Mouse (Mus musculus) left cerebral cortex, postnatal 10 days (tissue): Measurements from ENCODE around the gene Gm7579. TPM values are rescaled to one million over a fixed set of nuclear protein-coding genes. Genes with fewer than 3 reads are reported as not detected.
"Not testable (repeated sequence)": the region's sequence is repeated elsewhere in the genome, so short reads cannot be mapped to it uniquely, and the experiment has no call there.

Source experiments
- DNase-seq, 2 experiments: peaks; one replicate each; pipeline ENCODE4 v3.0.0; 2021 to 2022; ENCODE audit warnings: low spot score in 2 of 2, mixed read lengths in 1 of 2; ENCODE audit errors: extremely low spot score in 1 of 2
- intact Hi-C: fragments of 180-260 bp; cut with DNase I; formaldehyde crosslinking; loops from one replicate; pipeline ENCODE4 v1.15.1; 2025
- total RNA-seq, 2 experiments: library from RNA; stranded (reverse); gene quantifications; 2 replicates each; pipeline ENCODE4 v1.2.3; 2021

Gene Gm7579
- not detected for total RNA-seq

DNA sequence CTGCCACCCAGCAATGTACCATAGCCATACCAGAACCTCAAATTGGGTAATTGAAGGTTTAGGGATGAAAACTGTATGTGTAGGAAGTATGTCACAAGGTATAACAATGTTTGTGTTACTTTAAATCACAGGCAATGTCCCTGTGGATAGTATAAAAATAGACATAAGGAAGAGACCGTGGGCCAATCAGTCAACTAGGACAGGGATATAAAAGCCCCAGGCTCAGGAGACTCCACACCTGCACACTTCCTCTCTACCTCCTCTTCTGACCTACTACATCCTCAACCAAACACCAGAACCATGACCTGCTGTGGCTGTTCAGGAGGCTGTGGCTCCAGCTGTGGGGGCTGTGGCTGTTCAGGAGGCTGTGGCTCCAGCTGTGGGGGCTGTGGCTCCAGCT lies at the start of gene Gm7579:
Gene Gm7579 (plus strand): TSS at position 301 of the 400 bp plus-strand sequence.
- intact Hi-C loops = no loop called here
- DNase-seq = no peak

DNA sequence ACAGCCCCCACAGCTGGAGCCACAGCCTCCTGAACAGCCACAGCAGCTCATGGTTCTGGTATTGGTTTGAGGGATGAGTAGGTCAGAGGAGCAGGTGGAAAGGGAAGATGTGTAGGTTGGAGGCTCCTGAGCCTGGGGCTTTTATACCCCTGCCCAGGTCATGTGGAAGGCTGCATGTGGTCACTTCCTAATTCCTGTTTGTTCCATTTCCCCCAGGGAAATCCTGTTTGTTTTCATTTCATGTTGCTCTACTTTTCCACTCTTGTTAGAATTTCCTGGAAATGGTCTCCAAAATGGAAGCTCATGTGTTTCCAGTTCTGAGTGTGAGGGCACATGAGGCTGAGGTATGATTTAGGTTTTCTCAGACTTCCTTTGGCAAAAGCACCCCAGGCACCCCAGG lies 46.0 kb upstream of the Gm7579 start, which contains the start of gene Gm4553:
Gene Gm4553 (minus strand): TSS at position 101 of the 400 bp plus-strand sequence.
- DNase-seq, intact Hi-C loops: not testable (repeated sequence)

DNA sequence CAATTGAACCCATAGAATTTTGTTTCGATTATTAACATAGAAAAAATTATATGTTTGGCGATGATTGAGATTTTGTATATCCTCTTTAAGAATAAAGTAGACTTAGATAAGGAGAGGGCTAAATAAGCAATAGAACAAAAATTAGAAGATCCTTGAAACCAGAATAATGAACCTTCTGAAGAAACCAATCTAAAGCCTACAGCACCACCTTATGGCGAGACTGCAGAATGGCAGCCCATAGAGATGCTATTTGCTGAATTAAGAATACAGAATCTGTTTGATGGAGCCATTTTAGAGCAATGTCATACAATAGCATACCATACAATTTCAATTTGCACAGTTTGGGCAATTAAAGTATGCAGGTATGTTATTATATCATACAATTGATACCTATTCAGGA lies 41.8 kb upstream of the Gm7579 start:
- DNase-seq = no peak
- intact Hi-C loops = no loop called here

DNA sequence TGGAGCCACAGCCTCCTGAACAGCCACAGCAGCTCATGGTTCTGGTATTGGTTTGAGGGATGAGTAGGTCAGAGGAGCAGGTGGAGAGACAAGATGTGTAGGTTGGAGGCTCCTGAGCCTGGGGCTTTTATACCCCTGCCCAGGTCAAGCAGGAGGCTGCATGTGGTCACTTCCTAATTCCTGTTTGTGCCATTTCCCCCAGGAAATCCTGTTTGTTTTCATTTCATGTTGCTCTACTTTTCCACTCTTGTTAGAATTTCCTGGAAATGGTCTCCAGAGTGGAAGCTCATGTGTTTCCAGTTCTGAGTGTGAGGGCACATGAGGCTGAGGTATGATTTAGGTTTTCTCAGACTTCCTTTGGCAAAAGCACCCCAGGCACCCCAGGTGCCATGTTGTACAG lies 35.8 kb upstream of the Gm7579 start, which contains the start of gene Krtap5-2:
Gene Krtap5-2 (minus strand): TSS at position 101 of the 400 bp plus-strand sequence.
- DNase-seq, intact Hi-C loops: not testable (repeated sequence)

DNA sequence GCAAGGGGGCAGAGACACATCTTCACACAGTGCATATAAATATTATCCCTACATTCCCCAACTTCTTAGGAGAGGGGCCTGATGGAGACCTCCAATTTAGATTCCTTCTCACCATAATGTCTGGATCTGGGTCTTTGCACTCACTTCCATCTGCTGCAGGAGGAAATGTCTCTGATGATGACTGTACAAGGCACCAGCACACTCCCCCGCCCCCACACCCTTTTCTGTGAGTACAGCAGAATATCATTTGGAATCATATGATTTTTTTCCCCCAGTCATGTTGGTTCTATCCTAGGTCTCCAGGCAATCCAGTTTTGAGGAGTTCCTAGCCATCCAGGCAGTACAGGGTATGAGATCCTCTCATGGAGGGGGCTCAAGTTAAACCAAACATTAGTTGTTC lies 33.0 kb upstream of the Gm7579 start:
- intact Hi-C loops = no loop called here
- no peak for DNase-seq

DNA sequence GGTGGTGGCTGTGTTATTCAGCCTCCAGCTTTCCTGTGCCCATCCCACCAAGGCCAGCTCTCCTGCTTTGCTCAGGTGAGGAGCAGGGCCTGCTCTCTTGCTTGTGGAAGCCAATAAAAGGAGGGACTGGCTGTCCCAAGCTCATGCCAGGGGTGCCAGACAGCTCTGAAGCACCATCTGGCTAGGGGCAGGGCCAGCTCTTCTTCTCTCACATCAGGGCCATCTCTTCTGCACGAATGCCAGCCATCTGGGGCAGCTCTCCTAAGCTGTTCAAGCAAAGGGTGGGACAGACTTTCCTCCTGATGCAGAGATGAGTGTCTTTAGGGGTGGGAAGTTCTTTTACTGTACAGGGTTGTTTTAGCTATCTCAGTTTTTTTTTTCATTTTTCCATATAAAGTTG lies 30.6 kb upstream of the Gm7579 start:
- no peak for DNase-seq
- intact Hi-C loops = no loop called here

DNA sequence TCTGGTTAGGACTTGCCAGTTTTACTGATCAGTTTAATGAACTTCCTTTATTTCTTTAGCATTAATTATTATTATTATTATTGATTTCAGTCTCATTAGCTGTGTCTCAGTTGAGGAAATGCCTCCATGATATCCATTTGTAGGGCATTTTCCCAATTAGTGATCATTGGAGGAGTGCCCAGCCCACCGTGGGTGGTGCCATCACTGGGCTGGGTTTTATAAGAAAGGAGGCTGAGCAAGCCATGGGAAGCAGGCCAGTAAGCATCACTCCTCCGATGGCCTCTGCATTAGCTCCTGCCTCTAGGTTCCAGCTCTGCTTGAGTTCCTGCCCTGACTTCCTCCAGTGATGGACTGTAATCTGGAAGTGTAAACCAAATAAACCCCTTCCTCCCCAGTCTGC lies 23.5 kb upstream of the Gm7579 start:
- intact Hi-C loops = no loop called here
- no peak for DNase-seq

DNA sequence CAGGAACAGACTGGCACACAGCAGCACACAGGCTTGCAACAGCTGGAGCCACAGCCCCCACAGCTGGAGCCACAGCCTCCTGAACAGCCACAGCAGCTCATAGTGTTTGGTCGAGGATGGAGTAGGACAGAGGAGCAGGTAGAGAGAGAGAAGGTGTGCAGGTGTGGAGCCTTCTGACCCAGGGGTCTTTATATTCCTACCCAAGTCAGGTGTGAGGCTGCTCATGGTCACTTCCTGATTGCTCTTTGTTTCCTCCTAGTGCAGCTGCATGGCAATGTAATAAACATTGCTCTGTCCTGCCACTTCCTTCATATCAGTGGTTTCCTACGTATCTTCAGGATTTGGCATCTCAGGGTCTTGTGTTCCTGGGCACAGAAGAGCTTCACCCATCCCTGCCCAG lies 21.4 kb upstream of the Gm7579 start, which contains the start of gene Gm10153:
Gene Gm10153 (minus strand): TSS at position 101 of the 400 bp plus-strand sequence.
- DNase-seq = no peak
- intact Hi-C loops = no loop called here

DNA sequence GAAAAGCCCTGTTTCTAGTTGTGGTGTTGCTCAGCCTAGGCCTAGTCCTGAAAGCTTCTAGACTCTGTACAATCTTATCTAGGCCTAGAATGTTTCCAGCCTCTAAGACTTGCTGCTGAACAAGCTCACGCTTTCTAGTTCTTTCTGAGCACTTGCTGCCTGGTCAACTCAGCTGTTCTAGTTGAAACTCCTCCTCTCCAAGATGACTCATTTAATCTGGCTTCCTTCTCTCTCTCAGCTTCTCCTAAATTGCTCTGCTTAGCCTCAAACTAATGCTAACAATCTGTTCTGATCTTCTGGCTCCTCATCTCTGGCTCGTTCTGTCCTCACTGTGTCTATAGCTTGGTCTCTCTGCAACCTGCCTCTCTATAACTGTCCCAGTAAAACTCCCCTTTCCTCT lies 12.9 kb upstream of the Gm7579 start:
- intact Hi-C loops = no loop called here
- no peak for DNase-seq

DNA sequence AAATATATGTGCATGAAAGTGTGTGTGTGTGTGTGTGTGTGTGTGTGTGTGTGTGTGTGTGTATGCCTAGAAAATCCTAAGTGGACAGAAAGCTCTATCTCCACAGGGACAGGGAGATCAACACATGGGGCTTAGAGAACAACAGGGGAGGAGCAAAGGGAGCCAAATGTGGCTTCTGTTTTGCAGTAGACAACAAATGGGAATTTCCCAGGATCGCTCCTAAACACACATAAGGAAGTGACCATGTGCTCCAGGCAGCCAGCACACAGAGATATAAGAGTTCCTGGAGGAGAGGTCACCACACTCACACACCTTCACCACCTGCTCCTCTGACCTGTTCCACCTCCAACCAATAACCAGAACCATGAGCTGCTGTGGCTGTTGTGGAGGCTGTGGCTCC lies 10.6 kb upstream of the Gm7579 start, which contains the start of gene Krtap5-3:
Gene Krtap5-3 (plus strand): TSS at position 301 of the 400 bp plus-strand sequence.
- intact Hi-C loops = no loop called here
- DNase-seq = no peak

DNA sequence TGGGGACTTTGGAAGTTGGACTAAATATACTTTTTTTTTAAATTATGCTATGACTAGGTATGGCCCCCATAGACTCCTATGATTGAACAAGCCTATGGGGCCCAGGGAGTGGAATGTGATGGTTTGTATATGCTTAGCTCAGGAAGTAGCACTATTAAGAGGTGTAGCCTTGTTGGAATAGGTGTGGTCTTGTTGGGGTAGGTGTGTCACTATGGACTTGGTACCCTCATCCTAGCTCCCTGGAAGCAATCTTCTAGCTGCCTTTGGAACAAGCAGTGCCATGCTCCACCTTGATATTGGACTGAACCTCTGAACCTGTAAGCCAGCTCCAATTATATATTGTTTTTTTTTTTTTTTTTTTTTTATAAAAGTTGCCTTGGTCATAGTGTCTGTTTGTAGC lies 6.2 kb upstream of the Gm7579 start:
- intact Hi-C loops = no loop called here

DNA sequence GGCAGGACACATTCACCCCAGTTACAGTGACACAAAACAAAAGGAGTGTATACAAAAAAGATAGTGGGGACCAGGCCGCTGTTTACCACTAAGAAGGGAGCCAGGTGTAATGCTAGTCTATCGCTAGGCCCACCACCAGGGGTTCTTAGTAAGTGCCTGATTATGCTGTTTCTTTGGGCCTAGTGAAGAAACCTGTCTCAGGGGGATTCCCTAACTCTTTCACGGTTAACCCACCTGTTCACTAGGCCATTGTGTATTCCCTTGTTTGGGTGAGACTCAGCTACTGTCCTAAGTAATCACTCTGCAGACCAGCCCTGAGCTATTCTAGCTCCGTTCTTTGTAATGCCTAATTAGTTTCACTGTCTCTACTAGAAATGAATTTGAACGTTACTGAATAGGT lies 4.8 kb upstream of the Gm7579 start:
- DNase-seq, intact Hi-C loops: not testable (repeated sequence)

More for the DNA sequence above, 6.2 kb upstream of the Gm7579 start:
- no peak for DNase-seq

DNA sequence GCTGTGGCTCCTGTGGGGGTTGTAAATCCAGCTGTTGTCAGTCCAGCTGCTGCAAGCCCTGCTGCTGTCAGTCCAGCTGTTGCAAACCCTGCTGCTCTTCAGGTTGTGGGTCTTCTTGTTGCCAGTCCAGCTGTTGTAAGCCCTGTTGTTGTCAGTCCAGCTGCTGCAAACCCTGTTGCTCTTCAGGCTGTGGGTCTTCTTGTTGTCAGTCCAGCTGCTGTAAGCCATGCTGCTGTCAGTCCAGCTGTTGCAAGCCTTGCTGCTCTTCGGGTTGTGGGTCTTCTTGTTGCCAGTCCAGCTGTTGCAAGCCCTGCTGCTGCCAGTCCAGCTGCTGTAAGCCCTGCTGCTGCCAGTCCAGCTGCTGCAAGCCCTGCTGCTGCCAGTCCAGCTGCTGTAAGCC lies 477 bp downstream of the Gm7579 start:
- DNase-seq, intact Hi-C loops: not testable (repeated sequence)

DNA sequence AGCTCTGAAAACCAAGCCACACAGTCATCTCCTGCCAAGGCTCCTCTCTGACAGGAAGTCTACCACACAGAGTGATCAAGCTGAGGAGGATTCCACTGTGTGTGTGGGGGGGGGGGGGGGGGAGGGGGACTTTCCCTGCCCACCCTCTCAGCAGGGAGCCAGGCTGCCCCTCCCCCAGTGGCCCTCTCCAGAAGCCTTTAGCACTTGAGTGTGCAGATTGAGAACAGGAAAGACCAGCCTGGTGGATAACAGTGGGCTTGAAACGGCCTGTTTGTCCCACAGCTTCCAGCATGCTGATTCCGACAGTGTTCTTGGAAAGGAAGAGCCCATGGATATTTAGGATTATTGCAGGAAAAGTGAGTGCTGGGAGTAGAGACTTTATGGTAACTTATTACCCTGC lies 12.9 kb downstream of the Gm7579 start:
- DNase-seq = no peak
- intact Hi-C loops = no loop called here

DNA sequence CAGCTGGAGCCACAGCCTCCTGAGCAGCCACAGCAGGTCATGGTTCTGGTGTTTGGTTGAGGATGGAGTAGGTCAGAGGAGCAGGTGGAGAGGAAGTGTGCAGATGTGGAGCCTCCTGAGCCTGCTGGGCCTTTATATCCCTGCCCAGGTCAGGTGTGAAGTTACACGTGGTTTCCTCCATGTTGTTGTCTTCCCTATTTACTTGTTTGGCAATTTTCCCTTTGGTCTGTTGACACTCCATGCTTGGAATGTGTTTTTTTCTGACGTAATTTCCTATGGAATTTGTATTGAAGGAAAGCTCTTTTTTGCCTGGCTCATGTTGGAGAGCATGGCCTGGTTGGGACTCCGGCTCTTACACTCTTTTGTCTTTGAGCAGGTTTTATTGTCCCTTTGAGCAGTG lies 18.2 kb downstream of the Gm7579 start, which contains the start of gene Krtap5-5:
Gene Krtap5-5 (minus strand): TSS at position 101 of the 400 bp plus-strand sequence.
- intact Hi-C loops = not testable (repeated sequence)

DNA sequence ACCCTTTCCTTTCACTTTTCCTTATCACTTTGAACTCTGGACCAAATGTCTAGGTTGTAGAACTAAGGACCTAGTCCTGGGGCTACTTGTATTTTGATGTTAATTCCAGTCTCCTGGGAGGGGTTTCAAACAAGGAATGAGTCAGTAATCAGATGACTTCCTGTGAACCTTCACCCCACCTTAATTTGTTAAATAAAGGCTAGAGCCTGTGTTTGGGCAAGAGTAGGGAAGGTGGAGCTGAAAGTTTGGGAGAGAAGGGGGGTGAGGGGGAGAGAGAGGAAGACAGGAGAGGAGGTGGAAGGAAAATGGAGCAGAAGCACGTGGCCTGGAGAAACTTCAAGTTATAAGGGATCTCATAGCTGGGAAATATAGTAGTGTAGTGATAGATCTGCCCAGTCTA lies 19.9 kb downstream of the Gm7579 start:
- intact Hi-C loops = no loop called here
- no peak for DNase-seq

More for the DNA sequence above, 18.2 kb downstream of the Gm7579 start, which contains the start of gene Krtap5-5:
- not testable (repeated sequence) for DNase-seq

DNA sequence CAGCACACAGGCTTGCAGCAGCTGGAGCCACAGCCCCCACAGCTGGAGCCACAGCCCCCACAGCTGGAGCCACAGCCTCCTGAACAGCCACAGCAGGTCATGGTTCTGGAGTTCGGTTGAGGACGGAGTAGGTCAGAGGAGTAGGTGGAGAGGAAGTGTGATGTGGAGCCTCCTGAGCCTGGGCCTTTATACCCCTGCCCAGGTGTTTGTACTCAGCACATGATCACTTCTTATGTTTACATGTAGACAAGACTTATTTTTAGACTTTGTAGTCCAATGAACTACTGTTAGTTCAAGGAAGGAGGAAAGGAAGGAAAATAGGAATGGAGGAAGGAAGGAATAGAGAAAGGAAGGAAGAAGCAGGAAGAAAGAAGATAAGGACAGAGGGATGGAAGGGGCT lies 29.3 kb downstream of the Gm7579 start, which contains the start of gene Gm40460:
Gene Gm40460 (minus strand): TSS at position 101 of the 400 bp plus-strand sequence.
- intact Hi-C loops = no loop called here
- DNase-seq = no peak

DNA sequence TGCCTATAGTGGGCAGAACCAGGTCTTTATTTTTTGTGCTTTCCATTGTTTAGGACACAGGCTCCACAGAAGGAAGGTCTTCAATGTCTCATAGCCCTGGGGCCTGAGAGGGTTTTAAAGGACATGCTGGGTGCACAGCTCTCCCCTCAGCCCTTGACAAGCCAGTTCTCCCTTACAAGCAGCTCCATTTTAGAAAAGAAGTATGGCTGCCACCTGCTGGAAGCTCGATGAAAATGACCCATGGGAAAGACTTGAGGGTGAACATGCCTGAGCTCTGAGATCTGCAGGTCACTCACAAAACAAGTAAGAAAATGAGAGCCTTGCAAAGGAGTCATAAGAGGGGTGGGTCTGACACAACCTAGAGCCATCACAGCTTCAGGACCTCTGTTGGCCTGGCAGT lies 38.2 kb downstream of the Gm7579 start:
- intact Hi-C loops = loop anchor here (5.0 kb wide), 1 partner anchor 103 kb away; no protein-coding TSS in a partner anchor
- peak; percentile 3 to 46 for DNase-seq

DNA sequence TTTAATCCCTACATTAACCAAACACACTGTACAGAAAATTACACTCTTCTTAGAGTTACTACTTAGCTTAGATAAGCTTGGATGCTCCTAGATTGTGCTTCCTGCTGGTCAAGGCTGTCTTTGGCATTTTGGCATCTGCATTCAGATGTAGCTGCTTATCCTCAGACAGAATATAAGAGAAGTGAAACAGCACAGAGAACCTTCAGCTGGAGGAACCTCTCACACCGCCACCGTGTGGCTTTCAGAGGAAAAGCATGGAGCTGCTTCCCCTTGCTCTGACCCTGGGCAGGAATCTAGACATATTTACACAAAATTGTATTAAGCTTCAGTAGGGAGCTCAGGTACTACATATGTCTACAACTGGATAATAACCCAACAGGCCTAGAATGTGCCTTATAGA lies 43.9 kb downstream of the Gm7579 start:
- intact Hi-C loops = no loop called here
- peak; percentile 8 to 42 for DNase-seq

DNA sequence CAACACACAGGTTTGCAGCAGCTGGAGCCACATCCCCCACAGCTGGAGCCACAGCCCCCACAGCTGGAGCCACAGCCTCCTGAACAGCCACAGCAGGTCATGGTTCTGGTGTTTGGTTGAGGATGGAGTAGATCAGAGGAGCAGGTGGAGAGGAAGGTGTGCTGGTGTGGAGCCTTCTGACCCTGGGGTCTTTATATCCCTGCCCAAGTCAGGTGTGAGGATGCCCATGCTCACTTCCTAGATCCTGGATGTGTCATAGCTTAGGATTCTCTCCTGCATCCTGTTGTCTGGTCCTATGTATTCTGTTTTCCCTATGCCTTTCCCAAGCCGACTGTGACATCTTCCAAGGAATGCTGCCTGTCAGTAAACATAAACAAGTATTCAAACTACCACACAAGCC lies 46.6 kb downstream of the Gm7579 start, which contains the start of gene Gm2431:
Gene Gm2431 (minus strand): TSS at position 101 of the 400 bp plus-strand sequence.
- DNase-seq, intact Hi-C loops: not testable (repeated sequence)
